Mouse (Mus musculus) adipocyte (in vitro differentiated cells): ENCODE data around the gene Gm9747.

Source experiments
- DNase-seq: peaks from one replicate; pipeline ENCODE4 v3.0.0-alpha.2; 2016; ENCODE audit warnings: low spot score

Gene Gm9747

DNA sequence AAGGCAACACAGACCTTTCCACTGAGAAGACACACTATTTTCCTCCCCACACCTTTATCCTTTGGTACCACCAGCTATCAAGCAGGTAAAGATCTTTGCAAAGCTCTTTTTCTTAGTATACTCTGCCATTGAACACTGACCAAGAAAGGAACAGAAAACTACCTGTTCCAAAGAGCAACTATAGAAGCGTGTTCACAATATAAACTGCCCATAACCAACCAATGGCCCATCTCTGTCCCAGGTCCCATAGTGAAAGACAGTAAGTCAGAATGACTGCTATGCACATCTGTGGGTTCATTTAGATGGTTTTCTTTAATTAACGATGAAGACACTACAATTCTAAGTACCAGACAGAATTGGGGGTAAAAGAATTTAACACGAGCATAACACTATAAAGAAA lies at the start of gene Gm9747:
TSS of gene Gm9747 (plus strand) at position 301 of the 400 bp plus-strand sequence.
- no peak for DNase-seq

DNA sequence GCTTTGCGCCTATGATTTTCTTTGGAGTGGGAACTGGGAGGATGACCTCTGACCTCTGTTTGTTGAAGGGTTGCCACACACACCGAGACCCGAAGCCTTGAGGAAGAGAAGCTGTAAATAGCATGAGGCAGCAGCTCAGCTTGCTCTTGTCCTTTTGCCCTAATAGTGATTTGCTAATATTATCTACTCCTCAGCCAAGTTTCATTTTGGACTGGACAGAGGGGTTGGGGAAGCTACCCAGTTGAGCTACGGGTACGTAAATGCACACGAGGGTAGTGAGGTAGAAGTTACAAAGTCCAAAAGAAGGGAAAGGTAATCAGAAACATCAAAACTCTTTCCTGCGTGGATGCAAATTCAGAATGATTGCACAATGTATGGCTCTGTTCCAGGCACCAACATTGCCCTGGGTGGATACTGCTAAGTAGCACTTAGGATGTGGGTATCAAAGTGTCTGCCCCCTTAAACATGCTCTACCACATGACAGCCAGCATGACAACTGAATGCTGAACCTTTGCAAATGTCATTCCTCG lies 48.9 kb upstream of the Gm9747 start:
- peak; percentile 83 for DNase-seq

- DNase-seq, result no peak
These were observed 44.2 kb upstream of the Gm9747 start for GRCm38 (mm10) chr1:82188549-82189231.

DNA sequence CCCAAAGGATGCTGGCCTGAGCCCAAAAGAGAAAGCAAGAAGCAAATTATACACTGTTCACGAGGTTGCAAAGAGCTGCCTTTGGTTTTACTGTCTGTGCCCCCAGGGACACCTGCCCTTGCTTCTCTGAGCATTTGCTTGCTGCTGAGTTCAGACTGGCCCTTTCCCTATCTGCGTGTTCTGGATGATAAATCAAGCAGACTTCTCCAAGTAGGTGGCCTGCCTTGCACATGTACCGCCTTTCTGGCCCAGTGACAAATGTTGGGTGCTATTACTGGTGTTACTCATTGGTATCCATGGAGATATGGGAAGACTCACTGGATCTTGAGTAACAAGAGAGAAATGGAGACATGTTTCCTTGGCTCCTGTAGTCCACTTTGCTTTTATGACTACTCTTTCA lies 43.4 kb upstream of the Gm9747 start:
- DNase-seq, result peak; percentile 96

GRCm38 (mm10) chr1:82191579-82191978 lies 41.3 kb upstream of the Gm9747 start:
- no peak for DNase-seq

DNA sequence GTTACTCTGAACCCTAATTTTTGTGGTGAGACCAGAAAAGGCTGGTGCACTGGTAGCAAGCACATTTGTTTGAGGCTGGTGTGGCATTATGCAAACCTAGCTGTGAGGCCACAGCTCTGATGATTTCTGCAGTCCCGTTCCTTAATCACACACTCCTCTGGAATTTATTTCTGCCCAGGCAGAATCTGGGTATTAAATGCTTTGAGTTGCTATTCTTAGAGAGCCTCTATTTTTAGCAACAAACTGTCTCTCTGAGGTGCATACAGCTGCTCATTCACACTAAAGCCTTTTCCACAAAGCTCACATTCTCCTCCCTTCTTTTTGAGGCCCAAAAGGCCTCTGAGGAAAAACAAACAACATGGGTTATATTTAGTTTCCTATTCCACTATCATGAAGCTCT lies 33.0 kb upstream of the Gm9747 start:
- peak; percentile 55 for DNase-seq

DNA sequence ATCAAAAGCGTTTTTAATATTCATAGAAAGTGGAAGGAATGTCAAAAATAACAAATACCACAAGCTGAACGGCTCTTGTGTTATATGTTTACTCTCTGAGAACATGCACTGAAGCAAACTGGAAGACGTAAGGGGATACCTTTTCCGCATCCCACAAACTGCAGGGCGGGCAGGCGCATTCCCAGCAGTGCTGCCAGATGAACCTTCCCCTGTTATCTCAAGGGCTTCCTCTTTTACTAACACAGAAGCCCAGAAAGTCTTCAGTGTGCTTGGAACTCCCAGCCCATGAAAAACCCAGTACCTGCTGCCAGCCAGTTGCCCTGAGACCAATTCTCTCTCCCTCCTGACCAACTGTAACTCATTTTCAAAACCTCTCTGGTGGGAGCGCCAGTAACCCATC lies 32.3 kb upstream of the Gm9747 start:
- DNase-seq, result no peak

DNA sequence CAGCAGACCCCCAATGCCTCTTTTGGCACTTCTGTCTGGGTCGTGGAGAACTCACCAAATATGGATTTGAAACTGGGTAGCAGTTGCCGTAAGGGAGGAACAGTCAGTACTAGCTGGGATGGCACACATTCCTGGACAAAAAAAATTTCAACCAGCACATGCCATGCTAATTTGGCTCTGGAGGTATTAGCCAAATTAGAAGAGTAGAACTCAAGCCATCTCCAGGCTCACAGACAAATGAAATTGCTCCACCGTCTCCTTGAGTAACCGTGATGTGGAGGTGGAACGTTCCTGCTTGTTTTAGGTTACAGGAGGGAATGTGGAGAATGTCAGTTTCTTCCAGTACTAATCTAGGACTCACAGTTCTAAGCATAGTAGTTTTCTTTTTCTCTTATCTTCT lies 25.4 kb upstream of the Gm9747 start:
- no peak for DNase-seq

DNA sequence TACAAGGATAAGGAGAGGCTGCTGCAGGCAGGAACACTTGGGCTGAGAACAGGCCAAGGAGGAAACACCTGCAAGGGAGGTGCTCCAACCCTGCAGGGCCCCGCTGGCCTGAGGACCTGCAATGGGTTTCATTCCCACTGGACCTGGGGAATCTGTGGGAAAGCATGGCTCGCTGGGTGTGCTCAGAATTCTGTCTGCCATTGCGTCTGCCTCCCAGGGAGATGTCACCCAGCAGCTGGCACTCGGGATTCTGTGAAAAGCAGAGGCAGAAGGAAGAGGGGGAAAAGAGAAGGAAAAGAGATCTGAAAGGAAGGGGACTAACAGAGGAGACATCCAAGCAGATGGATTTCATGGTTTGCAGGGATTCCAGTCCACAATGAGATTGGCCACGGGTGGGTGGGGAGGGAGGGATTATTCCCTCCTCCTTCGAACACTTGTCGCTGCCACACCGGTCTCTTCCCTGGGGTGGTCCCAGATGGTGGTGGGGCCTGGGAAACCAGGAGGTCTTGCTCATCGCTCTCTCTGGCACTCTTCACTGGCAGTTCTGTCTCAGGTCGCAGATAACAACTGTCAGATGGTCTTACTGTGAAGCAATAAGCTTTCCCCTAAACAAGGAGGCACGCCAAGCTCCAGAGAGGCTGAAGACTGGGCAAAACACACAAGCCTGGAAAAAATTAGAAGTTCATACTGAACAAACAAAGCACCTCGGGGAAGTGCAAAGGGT lies 12.1 kb upstream of the Gm9747 start:
- no peak for DNase-seq

GRCm38 (mm10) chr1:82221462-82221861 lies 11.4 kb upstream of the Gm9747 start:
- DNase-seq, result no peak

DNA sequence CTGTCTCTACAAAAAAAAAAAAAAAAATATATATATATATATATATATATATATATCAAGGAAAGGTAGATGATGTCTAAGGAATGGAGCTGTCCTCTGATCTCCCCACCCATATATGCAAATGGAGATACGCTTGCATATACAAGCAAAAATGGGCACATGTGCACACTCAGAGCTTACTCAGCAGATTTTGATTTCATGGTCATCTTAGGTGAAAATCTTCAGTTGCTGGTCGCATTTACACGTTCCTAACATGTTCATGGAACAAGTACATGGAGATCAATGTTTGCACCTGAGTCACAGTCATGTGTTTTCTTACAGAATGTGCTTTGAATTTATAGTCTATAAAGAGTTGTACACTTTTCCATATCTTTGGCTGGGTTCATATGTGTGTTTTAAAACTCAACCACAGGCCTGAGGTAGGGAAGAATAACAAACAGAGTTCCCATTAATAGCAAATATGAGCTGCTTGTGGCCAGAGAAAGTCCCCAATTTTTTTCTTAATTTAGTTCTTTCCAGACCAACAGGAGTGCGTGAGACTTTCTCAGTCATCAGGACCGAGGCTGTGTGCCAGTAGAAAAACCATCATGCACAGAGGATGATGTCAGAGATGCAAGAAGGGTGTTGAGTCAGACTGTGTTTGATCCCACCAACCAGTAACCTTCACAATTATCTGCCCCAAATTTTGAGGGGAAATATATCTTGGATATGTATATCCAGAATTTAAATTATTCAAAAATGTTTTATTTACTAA lies 9.7 kb upstream of the Gm9747 start:
- DNase-seq, result no peak

GRCm38 (mm10) chr1:82228841-82229240 lies 4.1 kb upstream of the Gm9747 start:
- no peak for DNase-seq

DNA sequence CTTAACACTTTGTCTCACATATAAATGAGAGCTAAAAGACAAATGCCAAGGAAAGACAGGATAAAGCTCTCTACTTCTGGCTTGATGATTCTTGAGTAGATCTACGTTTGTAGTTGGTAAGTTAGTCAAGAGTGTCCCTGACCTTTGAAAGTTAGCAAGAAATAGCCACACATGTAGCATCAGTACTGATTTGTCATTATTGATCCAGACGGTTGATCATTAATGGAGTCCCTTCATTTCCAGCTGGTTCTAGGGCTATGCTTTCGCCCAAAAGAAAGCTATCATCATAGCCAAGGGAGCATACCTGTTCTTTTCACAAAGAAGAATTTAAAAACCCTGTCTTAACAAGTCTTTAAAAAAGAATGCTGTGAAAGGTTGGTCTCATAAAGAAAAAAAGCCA lies 1.7 kb downstream of the Gm9747 start:
- no peak for DNase-seq

DNA sequence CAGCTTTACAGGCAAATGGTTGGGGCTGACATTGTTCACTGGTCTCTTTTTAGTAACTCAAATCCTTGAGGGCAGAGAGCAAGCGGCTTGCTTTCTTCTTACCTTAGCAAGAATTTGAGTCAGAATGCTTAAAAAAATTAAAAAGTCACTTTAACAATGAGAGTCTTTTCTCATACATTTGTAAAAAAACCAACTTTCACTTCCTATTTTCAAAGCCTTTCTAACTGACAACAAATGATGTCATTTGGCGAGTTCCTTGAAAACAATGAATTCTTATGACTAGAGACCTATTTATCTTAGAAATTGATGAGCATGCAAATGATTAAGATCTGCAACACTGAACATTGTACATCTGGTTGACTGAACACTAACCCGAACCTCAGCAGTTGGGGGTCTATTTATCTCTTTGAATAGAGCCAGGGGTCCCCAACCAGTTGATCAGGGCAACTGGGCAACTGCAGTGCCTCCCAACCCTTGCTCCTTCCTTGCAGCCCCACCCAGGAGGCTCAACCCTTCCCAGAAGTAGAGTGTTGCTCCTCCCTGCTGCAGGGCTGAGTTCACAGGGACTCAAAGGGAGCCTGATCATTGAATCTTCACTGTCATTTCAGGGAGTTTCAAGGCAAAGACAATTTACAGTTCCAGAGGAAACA lies 2.7 kb downstream of the Gm9747 start:
- DNase-seq, result no peak

- DNase-seq, result no peak
These were observed 5.3 kb downstream of the Gm9747 start for GRCm38 (mm10) chr1:82238245-82238644.

DNA sequence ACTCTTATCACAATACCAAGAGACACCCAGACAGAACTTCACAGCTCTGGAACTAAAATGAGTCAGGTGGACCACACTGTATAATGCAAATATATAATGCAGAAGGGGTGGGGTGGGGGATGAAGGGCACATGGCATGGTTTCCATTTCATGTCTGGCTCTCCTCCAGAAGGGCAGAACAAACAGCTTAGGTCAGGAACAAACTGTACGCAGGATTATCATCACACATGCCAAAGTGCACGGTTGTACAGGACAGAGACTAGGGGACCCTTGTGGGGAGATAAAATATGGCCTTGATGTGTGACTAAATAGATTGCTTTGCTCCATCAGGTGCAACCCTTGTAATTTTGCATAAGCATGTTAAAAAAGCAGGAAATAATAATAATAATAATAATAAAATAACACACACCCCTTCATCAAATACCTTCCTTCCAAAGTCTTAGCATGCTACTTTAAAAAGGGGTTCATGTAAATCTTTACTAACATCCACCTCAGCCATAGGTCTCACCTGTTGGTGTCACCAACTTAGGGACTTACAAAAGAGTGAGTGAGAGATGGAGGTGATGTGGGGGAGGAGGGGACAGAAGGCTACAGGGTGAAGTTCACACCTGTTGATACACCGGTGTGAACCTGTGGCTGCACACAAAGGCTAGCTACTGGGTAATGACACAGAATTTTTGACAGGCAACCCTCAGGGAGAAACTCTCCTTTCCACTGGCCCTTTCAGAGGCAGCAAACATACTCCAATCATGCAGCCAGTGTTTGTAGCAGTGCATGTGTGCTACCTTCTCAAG lies 6.7 kb downstream of the Gm9747 start:
- DNase-seq, result no peak

DNA sequence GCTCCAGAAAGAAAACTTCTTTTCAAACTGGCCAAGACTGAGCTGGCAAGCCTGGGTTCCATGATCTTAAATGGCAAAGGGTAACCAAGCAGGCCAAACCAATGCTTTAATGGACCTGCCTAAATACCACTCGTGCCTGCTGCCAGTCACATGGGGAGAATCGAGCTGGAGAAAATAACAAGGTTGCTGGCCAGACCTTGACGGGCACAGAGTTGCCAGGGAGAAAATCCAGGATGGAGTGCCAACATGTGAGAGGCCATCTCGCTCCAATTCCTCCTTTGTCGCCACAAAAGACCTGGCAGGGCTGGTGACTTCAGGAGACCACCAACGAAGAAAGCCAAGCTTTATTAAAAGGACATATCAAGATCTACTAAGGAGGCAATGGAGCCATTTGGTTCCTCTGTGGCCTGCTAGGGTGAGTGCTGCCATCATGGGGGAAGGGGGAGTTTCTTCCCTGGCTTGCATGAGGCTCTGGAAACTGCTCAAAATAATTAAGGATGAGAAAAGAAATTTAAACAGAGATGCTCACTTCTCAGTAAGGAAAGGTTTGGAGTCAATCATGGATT lies 10.4 kb downstream of the Gm9747 start:
- peak; percentile 42 for DNase-seq

- no peak for DNase-seq
These were observed 12.1 kb downstream of the Gm9747 start for GRCm38 (mm10) chr1:82245002-82245401.

DNA sequence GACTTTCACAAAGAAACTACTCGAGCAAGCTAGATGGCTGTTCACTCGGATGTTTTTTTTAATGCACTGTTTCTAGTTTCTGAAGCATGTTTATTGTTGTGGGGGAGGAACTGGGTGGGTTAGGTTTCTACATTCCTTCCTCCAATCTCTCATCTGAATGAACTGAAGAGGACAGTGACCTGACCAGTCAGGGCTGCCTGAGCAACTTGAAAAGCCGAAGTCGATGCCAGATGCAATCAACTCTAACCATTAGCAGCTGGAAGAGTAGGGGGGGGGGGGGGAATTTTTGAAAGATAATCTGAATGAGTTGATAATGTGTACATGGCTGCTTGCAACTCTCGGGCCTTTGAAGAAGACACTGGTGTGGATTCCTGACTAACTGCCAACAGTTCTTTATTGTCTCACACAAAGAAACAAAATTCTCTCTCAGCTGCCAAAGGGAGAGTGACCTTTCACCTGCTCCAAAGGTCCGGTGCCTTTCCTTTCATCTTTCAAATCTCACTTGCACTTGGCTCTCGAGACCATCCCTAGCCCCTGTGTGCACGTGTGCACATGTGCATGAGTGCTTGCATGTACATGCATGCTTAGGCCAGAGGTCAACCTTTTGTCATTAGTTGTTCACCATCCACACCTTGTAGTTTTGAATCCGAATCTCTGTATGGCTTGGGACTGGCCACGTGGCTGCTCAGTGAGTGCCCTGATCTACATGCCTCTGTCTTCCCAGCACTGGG lies 14.5 kb downstream of the Gm9747 start:
- no peak for DNase-seq

- no peak for DNase-seq
These were observed 21.0 kb downstream of the Gm9747 start for GRCm38 (mm10) chr1:82253789-82254445.
